Mouse (Mus musculus) C2C12 (cell line): ENCODE measurements around the gene Trip6.

ENCODE experiments used
- CEBPB ChIP-seq: IDR thresholded peaks from one replicate; pipeline ENCODE4 v1.6.1; 2011; ENCODE audit warnings: low read depth, mild to moderate bottlenecking, control low read depth, moderate library complexity
- CTCF ChIP-seq: IDR thresholded peaks from one replicate; pipeline ENCODE4 v1.5.1; 2011; ENCODE audit not compliant: control insufficient read depth, insufficient read depth, insufficient read length
- MAX ChIP-seq: IDR thresholded peaks from one replicate; pipeline ENCODE4 v1.6.1; 2011; ENCODE audit warnings: mild to moderate bottlenecking, control low read depth
- MYOD1 ChIP-seq: IDR thresholded peaks from one replicate; pipeline ENCODE4 v1.6.1; 2011; ENCODE audit warnings: low read depth; ENCODE audit not compliant: control insufficient read depth, insufficient read length
- MYOG ChIP-seq: IDR thresholded peaks from one replicate; pipeline ENCODE4 v1.6.1; 2011; ENCODE audit not compliant: control insufficient read depth, insufficient read length; ENCODE audit errors: extremely low read depth
- USF1 ChIP-seq: IDR thresholded peaks from one replicate; pipeline ENCODE4 v1.6.1; 2011; ENCODE audit warnings: low read depth, mild to moderate bottlenecking, control low read depth, moderate library complexity

DNA sequence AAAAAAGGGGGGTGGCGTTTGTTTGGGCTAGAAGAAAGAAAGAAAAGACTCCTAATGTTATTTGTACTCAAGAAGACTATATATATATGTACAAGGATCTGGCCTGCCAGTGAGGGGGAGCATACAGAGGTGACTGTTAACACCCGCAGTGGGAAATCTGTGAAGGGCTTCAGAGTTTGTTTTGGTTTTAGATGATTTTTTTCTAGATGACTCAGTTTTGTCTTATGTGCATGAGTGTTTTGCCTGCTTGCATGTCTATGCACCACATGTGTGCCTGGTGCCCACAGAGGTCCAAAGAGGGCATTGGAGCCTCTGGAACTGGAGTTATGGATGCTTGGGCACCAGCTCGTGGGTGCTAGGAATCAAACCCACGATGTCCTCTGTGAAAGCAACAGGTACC is 32.8 kb upstream of the Trip6 start:
- TF ChIP-seq CTCF (no peak), USF1 (no peak), MYOD1 (no peak), CEBPB (no peak), MYOG (no peak), MAX (no peak)
